Mouse (Mus musculus) liver, postnatal 0 days (tissue): ENCODE data around the gene Traf7.

ENCODE experiments used
- CTCF ChIP-seq: sonication (generic); IDR thresholded peaks from 2 replicates; pipeline ENCODE4 v1.5.1; 2016; ENCODE audit warnings: antibody characterized with exemption, low read depth
- EP300 ChIP-seq: IDR thresholded peaks from 2 replicates; pipeline ENCODE4 v1.6.1; 2016; ENCODE audit warnings: antibody characterized with exemption, low read depth, mild to moderate bottlenecking

- no peak for TF ChIP-seq CTCF
- no peak for TF ChIP-seq EP300
Measured at GRCm38 (mm10) chr17:24558600-24559099, 30.9 kb upstream of the Traf7 start.
